Mouse (Mus musculus) bone marrow, adult 2 months (tissue): ENCODE data around the gene 1110051M20Rik. TPM values are rescaled to one million over a fixed set of nuclear protein-coding genes. Genes with fewer than 3 reads are reported as not detected.

Source experiments
- H3K27ac ChIP-seq: fragments of 200-500 bp; 2 replicates; pipeline ENCODE4 v1.5.1; 2012; ENCODE audit warnings: low read depth, mild to moderate bottlenecking, control low read depth, inconsistent platforms, low read length; ENCODE audit not compliant: control insufficient read depth, poor library complexity, insufficient read depth
- H3K4me1 ChIP-seq: fragments of 200-500 bp; 2 replicates; pipeline ENCODE4 v1.6.1; 2011; ENCODE audit warnings: low read length; ENCODE audit not compliant: control insufficient read depth, insufficient read depth
- H3K4me3 ChIP-seq: fragments of 200-500 bp; replicated peaks from 2 replicates; pipeline ENCODE3; 2011; ENCODE audit warnings: mild to moderate bottlenecking, low read depth, low read length, control low read depth; ENCODE audit not compliant: control insufficient read depth
- CTCF ChIP-seq: fragments of 200-500 bp; IDR thresholded peaks from 2 replicates; pipeline ENCODE4 v1.5.1; 2011; ENCODE audit warnings: low read length, control low read depth; ENCODE audit not compliant: control insufficient read depth, insufficient read depth
- POLR2A ChIP-seq: fragments of 200-500 bp; IDR thresholded peaks from 2 replicates; pipeline ENCODE4 v1.6.1; 2011; ENCODE audit warnings: low read depth, mild to moderate bottlenecking, control low read depth, low read length, borderline replicate concordance; ENCODE audit not compliant: control insufficient read depth
- WGBS: fragments of 180-500 bp; shearing (Covaris S2); methylation state at CpG from one replicate; pipeline ENCODE4 v1.1.7; 2018; 5-methylcytosine and 5-hydroxymethylcytosine counted together
- polyA plus RNA-seq: library from polyadenylated mRNA; stranded (reverse); fragments of >200 nt; gene quantifications from 2 replicates; pipeline ENCODE4 v1.2.4, GENCODE M21; 2011; ENCODE audit warnings: low replicate concordance; ENCODE audit not compliant: missing spikeins, insufficient read depth, insufficient read length

The 1110051M20Rik gene
- polyA plus RNA-seq, 1 experiment, result 7.8 TPM

DNA sequence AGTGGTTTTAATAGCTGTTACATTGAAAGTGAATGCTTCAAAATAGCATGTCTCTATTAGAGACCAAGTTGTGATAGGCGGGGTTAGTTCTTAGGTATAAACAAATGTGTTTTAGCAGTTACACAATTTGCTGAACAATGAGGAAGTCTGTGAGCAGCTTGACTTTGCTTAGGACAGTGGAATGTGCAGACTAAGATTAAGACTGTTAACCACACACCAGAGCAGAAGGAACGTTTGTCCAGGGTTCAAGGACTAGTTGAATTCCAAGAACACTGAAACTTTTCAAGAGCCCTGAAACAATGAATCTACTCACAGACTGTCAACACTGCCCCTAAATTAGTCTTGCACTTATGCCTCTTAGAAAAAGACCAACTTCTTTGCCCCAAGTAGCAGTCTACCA, 2.8 kb downstream of the 1110051M20Rik start:
- Histone ChIP-seq H3K4me3 (no peak overlapping the region), H3K27ac (no peak overlapping the region), H3K4me1 (no peaks in the 10 kb centered on the region)
- TF ChIP-seq POLR2A, result no peak
- no peak for TF ChIP-seq CTCF
- WGBS, result 25% methylated on average over 2 of the region's 2 CpGs

- Histone ChIP-seq H3K27ac (no peak overlapping the region), H3K4me3 (no peak overlapping the region), H3K4me1 (no peaks in the 10 kb centered on the region)
- WGBS, result 78% methylated on average over 5 of the region's 5 CpGs
- no peak for TF ChIP-seq POLR2A
- no peak for TF ChIP-seq CTCF
Measured at GRCm38 (mm10) chr2:91440686-91441085, 3.8 kb downstream of the 1110051M20Rik start.

DNA sequence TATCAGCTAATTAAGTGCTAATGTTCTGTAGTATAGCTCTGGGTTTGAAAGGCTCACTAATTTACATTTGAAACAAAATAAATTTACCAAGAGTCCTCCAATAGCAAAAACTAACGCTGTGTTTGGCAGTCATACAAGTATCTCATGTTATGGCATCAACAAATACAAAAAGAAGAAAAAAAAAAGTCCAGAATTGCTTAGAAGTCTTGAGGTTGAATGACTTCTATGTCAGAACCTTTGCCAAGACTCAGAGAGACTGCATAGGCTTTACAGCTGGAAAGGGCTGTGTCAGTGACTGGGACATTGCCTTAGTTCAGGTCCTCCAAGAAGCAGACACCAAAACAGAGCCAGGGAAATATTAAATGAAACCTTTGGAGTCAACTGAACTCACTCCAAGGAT, 4.6 kb downstream of the 1110051M20Rik start:
- 83% methylated on average over 1 of the region's 1 CpGs for WGBS
- H3K27ac ChIP-seq, result no peak overlapping the region
- H3K4me1 ChIP-seq, result no peaks in the 10 kb centered on the region
- no peak overlapping the region for H3K4me3 ChIP-seq
- TF ChIP-seq POLR2A (no peak), CTCF (no peak)

GRCm38 (mm10) chr2:91439271-91439670, 5.2 kb downstream of the 1110051M20Rik start:
- no peak overlapping the region for H3K4me3 ChIP-seq
- no peak overlapping the region for H3K27ac ChIP-seq
- 81% methylated on average over 10 of the region's 10 CpGs for WGBS
- H3K4me1 ChIP-seq, result no peaks in the 10 kb centered on the region
- TF ChIP-seq POLR2A (no peak), CTCF (no peak)

- TF ChIP-seq CTCF, result no peak
- TF ChIP-seq POLR2A, result no peak
- 84% methylated on average over 5 of the region's 5 CpGs for WGBS
Measured at GRCm38 (mm10) chr2:91437116-91437815, 7.2 kb downstream of the 1110051M20Rik start.

DNA sequence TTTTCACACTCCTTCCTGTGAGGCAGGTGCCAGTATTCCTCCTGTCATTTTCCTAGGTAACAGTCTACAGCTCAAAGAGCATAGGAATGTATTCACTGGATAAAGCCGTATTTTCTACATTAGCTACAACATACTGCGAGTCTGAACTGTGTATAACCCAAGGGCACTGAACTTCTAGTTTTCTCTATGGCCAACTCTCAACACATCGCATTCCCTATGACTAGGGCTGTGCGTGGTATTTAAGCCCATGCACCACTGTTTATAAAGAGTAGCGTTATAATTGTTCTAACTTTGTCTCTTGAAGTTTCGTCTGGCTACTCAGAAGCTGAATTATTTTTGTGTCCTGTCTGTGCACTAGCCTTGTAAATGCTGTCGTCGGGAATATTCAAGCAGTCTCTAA, 7.8 kb downstream of the 1110051M20Rik start:
- H3K4me1 ChIP-seq, result no peaks in the 10 kb centered on the region
- no peak overlapping the region for H3K27ac ChIP-seq
- H3K4me3 ChIP-seq, result no peak overlapping the region
- WGBS, result 89% methylated on average over 8 of the region's 8 CpGs
- no peak for TF ChIP-seq CTCF
- TF ChIP-seq POLR2A, result no peak

More at GRCm38 (mm10) chr2:91437116-91437815, 7.2 kb downstream of the 1110051M20Rik start:
- Histone ChIP-seq H3K27ac (no peak overlapping the region), H3K4me3 (no peak overlapping the region), H3K4me1 (no peaks in the 10 kb centered on the region)

DNA sequence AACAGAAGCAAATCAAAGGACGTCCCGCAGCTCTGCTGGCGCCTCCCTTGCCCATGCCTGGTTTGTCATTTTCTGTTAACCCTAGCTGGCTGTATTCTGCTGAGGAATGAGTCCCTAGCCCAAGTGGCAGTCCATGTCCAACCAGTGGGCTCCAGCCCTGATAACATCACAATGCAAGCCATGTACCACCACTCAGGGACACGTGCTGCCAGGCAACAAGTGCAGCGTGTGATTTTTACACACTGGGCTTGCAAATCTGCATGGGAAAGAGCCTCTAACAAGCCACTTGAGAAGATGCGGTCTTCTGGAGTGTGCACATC, 13.9 kb downstream of the 1110051M20Rik start:
- H3K27ac ChIP-seq, result no peak overlapping the region
- no peaks in the 10 kb centered on the region for H3K4me1 ChIP-seq
- 87% methylated on average over 6 of the region's 6 CpGs for WGBS
- no peak overlapping the region for H3K4me3 ChIP-seq
- TF ChIP-seq POLR2A, result no peak
- TF ChIP-seq CTCF, result no peak

GRCm38 (mm10) chr2:91429915-91430599, 14.4 kb downstream of the 1110051M20Rik start:
- TF ChIP-seq CTCF (no peak), POLR2A (no peak)
- H3K4me1 ChIP-seq, result no peaks in the 10 kb centered on the region
- 69% methylated on average over 9 of the region's 9 CpGs for whole genome bisulfite sequencing
- H3K4me3 ChIP-seq, result no peak overlapping the region
- H3K27ac ChIP-seq, result no peak overlapping the region
